Mouse (Mus musculus) midbrain, embryonic 10.5 days (tissue): ENCODE results near the gene Mrps9. TPM values are rescaled to one million over a fixed set of nuclear protein-coding genes. Genes with fewer than 3 reads are reported as not detected.
"Not testable (repeated sequence)": the region's sequence is repeated elsewhere in the genome, so short reads cannot be mapped to it uniquely, and the experiment has no call there.

Experiments
- DNase-seq: peaks from one replicate; pipeline ENCODE4 v3.0.0-alpha.2; 2017; ENCODE audit warnings: low spot score
- H3K27ac ChIP-seq: fragments of 300-500 bp; sonication (generic); replicated peaks from 2 replicates; pipeline ENCODE4 v1.5.1; 2016; ENCODE audit warnings: mild to moderate bottlenecking
- H3K27me3 ChIP-seq: fragments of 300-500 bp; sonication (generic); 2 replicates; pipeline ENCODE4 v1.6.1; 2016; ENCODE audit warnings: low read depth, mild to moderate bottlenecking; ENCODE audit not compliant: poor library complexity, severe bottlenecking
- H3K36me3 ChIP-seq: fragments of 300-500 bp; sonication (generic); 2 replicates; pipeline ENCODE4 v1.6.1; 2016; ENCODE audit warnings: mild to moderate bottlenecking, moderate library complexity
- H3K4me1 ChIP-seq: fragments of 300-500 bp; sonication (generic); 2 replicates; pipeline ENCODE4 v1.6.1; 2016
- H3K4me3 ChIP-seq: fragments of 300-500 bp; sonication (generic); 2 replicates; pipeline ENCODE4 v1.5.1; 2016; ENCODE audit warnings: mild to moderate bottlenecking, moderate library complexity
- H3K9me3 ChIP-seq: fragments of 300-500 bp; sonication (generic); replicated peaks from 2 replicates; pipeline ENCODE4 v1.6.1; 2016; ENCODE audit warnings: mild to moderate bottlenecking
- WGBS: fragments of 180-500 bp; shearing (Covaris S2); methylation state at CpG from one replicate; pipeline ENCODE4 v1.1.7; 2016; 5-methylcytosine and 5-hydroxymethylcytosine counted together
- polyA plus RNA-seq: library from polyadenylated mRNA; unstranded; fragments of >200 nt; fragmentation: Nextera tagmentation; extraction: Ambion mirVana; gene quantifications from 2 replicates; pipeline ENCODE4 v1.2.1, GENCODE M21; 2016

The Mrps9 gene
- polyA plus RNA-seq, 1 experiment from 2014 or later, result 58.7 TPM

DNA sequence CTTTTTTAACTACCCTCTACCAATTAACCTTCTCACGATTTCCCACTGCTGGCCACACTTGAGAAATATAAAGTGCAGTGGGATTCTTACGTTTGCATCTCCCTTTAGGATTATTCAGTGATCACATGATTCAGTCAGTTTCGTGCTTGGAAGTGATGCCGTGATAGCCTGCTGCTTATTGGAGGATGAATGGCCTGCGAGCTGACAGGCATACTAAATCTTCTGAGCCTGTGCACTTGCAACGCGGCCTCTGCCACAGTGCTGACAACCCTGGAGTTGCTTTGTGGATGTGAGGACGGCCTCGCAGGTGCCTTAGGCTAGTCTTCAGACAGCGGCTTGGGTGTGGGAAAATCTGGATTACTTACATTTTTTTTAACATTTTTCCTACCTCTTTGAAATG, 26.2 kb downstream of the Mrps9 start:
- Histone ChIP-seq H3K4me1 (peaks cover 21% of the 10 kb centered on the region), H3K9me3 (no peaks in the 10 kb centered on the region), H3K27ac (peak overlapping the region; percentile 65; the same call in 1 of the 2 replicates), H3K4me3 (no peak overlapping the region), H3K27me3 (no peaks in the 10 kb centered on the region), H3K36me3 (no peaks in the 10 kb centered on the region)
- no peak for DNase-seq
- WGBS, result 89% methylated on average over 10 of the region's 10 CpGs

DNA sequence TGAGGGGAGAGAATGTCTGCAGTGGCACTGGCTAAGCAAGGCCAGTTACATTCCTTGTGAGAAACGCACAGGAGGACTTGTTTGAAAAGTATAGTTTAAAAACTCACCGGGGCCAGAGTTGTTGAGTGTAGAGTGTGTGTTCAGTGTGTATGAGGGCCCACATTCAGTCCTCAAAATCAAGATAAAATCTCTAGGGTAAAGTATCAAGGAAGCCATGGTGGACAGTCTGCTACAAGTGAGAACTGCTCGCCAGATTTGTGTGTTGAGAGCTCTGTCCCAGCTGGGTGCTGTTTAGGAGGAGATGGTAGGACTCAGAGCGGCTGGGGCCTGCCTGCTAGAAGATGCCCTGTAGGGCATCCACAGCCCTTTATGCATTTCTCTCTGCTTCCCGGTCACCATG, 27.8 kb downstream of the Mrps9 start:
- 93% methylated on average over 5 of the region's 5 CpGs for WGBS
- Histone ChIP-seq H3K9me3 (no peaks in the 10 kb centered on the region), H3K36me3 (no peaks in the 10 kb centered on the region), H3K27ac (no peak overlapping the region), H3K4me1 (peaks cover 21% of the 10 kb centered on the region), H3K27me3 (no peaks in the 10 kb centered on the region), H3K4me3 (no peak overlapping the region)
- DNase-seq, result no peak

DNA sequence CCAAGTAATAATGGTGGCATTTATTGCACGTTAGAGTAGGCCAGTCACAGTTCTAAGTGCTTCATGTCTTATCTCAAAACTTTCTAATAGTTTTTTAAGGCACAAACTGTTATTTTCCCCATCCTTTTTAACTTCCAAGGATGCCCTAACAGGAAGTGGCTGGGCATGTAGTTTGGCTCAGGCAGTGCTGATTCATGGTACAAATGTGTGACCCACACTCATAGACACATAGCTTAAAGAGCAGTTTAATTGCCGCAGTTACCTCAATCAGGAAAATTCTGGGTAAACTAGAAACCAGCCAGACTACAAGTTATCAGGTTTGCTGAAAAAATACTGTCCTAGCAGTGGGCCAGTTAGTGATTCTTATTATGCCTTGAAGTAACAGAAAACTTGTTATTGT, 31.2 kb downstream of the Mrps9 start:
- DNase-seq, result no peak
- Histone ChIP-seq H3K36me3 (no peaks in the 10 kb centered on the region), H3K27me3 (no peaks in the 10 kb centered on the region), H3K4me3 (no peak overlapping the region), H3K9me3 (no peaks in the 10 kb centered on the region), H3K27ac (no peak overlapping the region), H3K4me1 (peaks cover 7% of the 10 kb centered on the region; the same call in 1 of the 2 replicates)
- WGBS, result 96% methylated on average over 2 of the region's 2 CpGs

DNA sequence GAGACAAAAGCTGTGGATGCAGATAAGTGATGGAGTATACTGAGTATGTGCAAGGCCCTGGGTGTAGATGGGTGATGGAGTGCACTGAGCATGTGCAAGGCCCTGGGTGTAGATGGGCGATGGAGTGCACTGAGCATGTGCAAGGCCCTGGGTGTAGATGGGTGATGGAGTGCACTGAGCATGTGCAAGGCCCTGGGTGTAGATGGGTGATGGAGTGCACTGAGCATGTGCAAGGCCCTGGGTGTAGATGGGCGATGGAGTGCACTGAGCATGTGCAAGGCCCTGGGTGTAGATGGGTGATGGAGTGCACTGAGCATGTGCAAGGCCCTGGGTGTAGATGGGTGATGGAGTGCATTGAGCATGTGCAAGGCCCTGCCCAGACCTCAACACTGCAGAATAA, 32.4 kb downstream of the Mrps9 start:
- DNase-seq, H3K4me1 ChIP-seq, H3K9me3 ChIP-seq, H3K4me3 ChIP-seq, H3K27me3 ChIP-seq, H3K27ac ChIP-seq: not testable (repeated sequence)
- H3K36me3 ChIP-seq, result peaks cover 10% of the 10 kb centered on the region
- WGBS, result 95% methylated on average over 1 of the region's 2 CpGs

DNA sequence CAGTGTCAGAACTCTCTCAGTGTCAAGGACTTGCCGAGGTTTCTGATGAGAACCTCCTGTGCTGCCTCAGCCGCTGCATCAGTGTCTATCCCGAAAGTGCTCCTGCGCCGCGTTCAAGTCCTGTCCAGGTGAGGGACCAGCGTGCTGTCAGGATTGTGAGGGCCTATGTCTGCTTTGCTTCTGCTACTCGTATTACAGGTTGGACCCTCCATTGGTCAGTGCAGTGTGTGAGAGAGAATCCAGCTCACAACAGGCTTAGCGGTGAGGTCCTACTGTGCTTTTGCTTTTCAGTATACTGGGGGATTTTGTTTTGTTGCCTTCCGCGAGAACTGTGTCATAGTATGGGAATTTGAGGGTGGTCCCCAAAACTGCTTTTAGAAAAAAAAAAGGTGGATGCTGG, 36.8 kb downstream of the Mrps9 start:
- WGBS, result 85% methylated on average over 11 of the region's 11 CpGs
- Histone ChIP-seq H3K36me3 (peaks cover 16% of the 10 kb centered on the region), H3K4me1 (peaks cover 24% of the 10 kb centered on the region), H3K4me3 (no peak overlapping the region), H3K27me3 (no peaks in the 10 kb centered on the region), H3K9me3 (no peaks in the 10 kb centered on the region), H3K27ac (no peak overlapping the region)
- no peak for DNase-seq

DNA sequence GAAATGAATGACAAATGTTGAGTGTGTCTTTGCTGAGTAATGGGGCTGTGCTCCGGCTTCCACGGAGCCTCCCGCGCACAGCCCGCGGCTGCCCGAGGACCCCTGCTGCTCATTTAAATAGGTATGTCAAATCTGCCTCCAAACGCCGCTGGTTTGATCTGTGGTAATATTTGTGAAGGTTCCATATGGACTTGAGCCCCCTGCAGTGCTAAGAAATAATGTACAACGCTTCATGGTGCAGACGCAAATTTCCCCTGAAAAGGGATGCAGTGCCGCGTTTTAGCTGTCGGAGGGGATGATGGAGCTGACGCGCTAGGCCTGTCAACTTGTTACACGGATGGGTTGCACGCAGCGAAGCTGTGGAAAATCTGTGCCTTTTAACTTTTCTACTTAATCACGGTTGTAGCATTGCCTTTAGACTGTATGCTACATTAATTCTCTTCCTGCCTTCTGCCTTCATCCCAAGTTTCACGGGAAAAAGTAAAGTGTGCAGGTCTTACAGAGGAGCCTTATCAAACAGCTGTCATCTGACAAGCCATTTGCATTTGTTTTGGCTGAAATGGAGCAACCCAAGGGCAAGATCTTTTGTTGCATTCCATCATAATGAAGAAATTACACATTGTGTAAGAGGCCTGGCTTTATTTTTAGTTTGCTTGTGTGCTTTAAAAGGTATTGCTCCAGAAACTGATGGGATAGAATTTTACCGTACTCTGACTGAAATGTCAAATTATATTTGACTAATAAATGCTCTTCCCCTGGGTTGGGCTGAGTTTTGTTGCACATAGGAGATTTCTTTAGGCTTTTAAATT, 37.7 kb downstream of the Mrps9 start:
- Histone ChIP-seq H3K27ac (peak overlapping the region; percentile 77; the same call in 1 of the 2 replicates), H3K9me3 (no peaks in the 10 kb centered on the region), H3K4me3 (no peak overlapping the region), H3K27me3 (no peaks in the 10 kb centered on the region), H3K36me3 (peaks cover 16% of the 10 kb centered on the region), H3K4me1 (peaks cover 24% of the 10 kb centered on the region)
- 56% methylated on average over 22 of the region's 22 CpGs for WGBS
- no peak for DNase-seq

DNA sequence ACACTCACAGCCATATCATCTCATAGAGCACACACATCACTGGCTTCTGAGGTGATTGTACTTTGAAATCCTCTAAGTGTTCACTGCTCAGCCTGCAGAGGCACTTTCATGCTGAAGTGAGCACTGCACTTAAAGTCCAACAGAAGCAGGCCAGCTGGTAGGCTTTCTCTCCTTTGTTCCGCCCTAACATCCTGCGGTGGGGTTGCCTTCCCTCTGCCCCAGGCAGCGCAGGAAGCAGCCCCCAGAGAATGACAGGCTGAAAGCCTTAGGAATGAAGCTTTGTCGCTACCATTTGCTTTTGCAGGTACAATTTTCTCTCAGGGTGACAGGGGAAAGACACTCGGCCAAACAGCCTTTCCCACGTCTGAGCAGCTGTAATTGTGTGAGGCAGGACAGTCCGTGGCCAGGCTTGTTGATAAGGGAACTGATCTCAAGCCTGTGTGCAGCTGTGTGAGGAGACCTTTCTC, 38.4 kb downstream of the Mrps9 start:
- WGBS, result 39% methylated on average over 7 of the region's 7 CpGs
- H3K27ac ChIP-seq, result peak overlapping the region; percentile 77
- peak; percentile 38 for DNase-seq
- H3K4me3 ChIP-seq, result no peak overlapping the region
- no peaks in the 10 kb centered on the region for H3K9me3 ChIP-seq
- H3K27me3 ChIP-seq, result no peaks in the 10 kb centered on the region
- peaks cover 16% of the 10 kb centered on the region for H3K36me3 ChIP-seq
- peaks cover 24% of the 10 kb centered on the region for H3K4me1 ChIP-seq

DNA sequence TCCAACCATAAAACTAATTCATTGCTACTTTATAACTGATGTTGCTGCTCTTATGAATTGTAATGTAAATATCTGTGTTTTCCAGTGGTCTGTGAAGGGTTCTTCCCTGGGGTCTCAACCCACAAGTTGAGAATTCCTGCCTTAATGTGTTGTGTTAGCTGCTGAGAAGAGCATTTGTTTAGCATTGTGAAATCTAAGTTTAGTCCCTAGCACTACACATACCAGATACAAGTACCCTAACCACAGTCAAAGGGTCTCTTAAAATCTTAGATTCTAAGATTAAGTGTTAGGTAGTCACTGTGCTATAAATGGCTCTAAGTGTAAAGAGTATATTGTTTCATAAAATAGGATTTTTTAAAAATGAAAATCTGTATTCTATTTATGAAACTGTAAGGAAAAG, 43.7 kb downstream of the Mrps9 start:
- Histone ChIP-seq H3K27me3 (no peaks in the 10 kb centered on the region), H3K36me3 (peaks cover 36% of the 10 kb centered on the region), H3K27ac (no peak overlapping the region), H3K9me3 (no peaks in the 10 kb centered on the region), H3K4me1 (peaks cover 5% of the 10 kb centered on the region), H3K4me3 (no peak overlapping the region)
- no peak for DNase-seq

DNA sequence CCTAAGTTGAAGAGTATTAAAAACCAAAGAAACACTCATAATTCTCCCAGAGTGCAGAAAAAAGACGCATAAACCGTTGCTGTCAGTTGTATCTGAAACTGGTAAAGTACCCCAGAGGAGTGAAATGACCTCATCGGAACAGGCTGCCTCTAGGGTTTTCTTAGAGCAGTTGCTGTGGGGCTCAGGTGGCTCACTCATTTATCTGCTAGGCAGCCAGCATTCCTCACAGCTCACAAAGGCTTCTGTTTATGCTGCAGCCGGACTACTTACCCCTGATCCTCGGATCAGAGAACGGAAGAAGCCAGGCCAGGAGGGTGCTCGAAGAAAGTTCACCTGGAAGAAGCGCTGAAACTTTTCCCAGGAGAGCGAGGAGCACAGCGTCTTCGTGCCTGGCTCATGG, 54.1 kb downstream of the Mrps9 start:
- H3K36me3 ChIP-seq, result peaks cover 45% of the 10 kb centered on the region
- no peak overlapping the region for H3K27ac ChIP-seq
- peak; percentile 9 for DNase-seq
- H3K27me3 ChIP-seq, result no peaks in the 10 kb centered on the region
- H3K4me1 ChIP-seq, result no peaks in the 10 kb centered on the region
- 92% methylated on average over 11 of the region's 11 CpGs for WGBS
- no peak overlapping the region for H3K4me3 ChIP-seq
- no peaks in the 10 kb centered on the region for H3K9me3 ChIP-seq

DNA sequence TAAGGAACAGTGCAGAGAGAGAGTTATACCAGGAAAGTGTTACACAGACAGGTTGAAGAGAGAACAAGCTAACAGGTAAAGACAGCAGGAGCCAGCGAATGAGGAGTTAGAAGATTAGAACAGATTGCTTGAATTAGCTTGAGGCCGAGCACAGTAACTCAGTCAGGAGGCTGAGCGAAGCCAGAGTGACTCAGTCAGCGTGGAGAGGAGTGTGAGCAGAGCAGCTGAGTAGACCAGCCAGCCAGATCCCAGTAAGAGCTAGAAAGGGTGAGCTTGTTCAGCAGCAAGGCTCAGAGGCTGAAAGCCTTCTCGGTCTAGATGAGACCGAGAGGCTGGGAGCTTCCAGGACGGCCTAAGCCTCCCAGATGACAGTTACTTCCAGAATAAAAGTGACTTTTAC, 55.7 kb downstream of the Mrps9 start:
- no peak overlapping the region for H3K27ac ChIP-seq
- H3K27me3 ChIP-seq, result no peaks in the 10 kb centered on the region
- no peak overlapping the region for H3K4me3 ChIP-seq
- H3K4me1 ChIP-seq, result no peaks in the 10 kb centered on the region
- no peak for DNase-seq
- H3K36me3 ChIP-seq, result peaks cover 30% of the 10 kb centered on the region
- 74% methylated on average over 7 of the region's 7 CpGs for WGBS
- H3K9me3 ChIP-seq, result no peaks in the 10 kb centered on the region

DNA sequence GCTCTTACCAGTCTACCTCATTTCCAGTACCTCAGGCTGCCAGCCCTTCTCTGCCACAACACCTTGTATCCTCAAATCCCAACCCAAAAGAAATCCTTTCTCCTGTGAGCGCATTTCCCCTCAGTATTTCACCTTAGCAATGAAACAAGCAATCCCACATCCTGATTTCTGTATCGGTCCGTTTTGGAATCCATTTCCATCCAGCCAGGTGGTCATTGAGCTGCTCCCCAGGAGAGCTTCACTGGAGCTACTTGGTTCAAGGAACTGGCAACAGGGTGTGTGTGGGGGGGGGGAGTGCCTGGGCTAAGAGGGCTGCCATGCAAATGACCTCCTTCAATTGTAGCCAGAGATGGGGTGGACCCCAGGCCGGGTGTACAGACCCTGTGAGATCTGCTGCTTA, 56.1 kb downstream of the Mrps9 start:
- H3K27me3 ChIP-seq, result no peaks in the 10 kb centered on the region
- 44% methylated on average over 4 of the region's 4 CpGs for WGBS
- no peaks in the 10 kb centered on the region for H3K4me1 ChIP-seq
- no peak for DNase-seq
- no peaks in the 10 kb centered on the region for H3K9me3 ChIP-seq
- H3K36me3 ChIP-seq, result peaks cover 27% of the 10 kb centered on the region
- no peak overlapping the region for H3K4me3 ChIP-seq
- H3K27ac ChIP-seq, result no peak overlapping the region

DNA sequence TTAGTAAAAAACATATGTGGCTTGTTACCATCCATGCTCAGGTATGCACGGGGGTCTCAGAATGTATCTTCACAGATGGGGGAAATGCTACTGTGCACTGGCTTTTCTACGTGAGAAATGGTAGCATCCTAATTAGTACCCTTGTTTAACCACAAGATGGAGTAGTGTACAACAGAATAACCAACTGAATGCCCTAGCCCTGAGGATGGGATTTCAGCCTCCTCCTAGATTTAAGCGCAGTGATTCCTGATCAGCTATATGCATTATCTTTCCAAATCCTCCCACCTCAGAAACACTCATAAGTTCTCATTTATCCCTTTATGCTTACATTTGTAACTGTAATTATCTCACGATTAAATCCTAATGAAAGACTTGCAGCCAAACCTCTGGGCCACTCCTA, 64.0 kb downstream of the Mrps9 start:
- Histone ChIP-seq H3K4me3 (no peak overlapping the region), H3K36me3 (no peaks in the 10 kb centered on the region), H3K27me3 (0 out of 2 replicates have a peak, but pooled peaks cover 9% of the 10 kb centered on the region), H3K4me1 (0 out of 2 replicates have a peak, but pooled peaks cover 6% of the 10 kb centered on the region), H3K27ac (no peak overlapping the region), H3K9me3 (no peaks in the 10 kb centered on the region)
- 19% methylated on average over 4 of the region's 4 CpGs for WGBS
- DNase-seq, result no peak

DNA sequence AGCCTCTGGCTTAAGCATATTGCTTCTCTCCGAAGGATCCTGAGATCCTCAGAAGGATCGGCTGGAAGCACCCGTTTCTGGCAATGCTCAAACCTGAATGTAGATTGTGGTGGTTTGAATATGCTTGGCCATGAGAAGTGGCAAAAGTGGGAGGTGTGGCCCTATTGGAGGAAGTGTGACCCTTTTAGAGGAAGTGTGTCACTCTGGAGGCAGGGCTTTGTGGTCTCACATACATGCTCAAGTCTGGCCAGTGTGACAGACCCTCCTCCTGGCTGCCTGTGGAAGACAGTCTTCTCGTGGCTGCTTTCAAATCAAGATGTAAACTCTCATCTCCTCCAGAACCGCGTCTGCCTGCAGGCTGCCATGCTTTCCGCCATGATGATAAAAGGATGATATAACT, 65.7 kb downstream of the Mrps9 start:
- Histone ChIP-seq H3K4me1 (0 out of 2 replicates have a peak, but pooled peaks cover 6% of the 10 kb centered on the region), H3K27ac (no peak overlapping the region), H3K4me3 (no peak overlapping the region), H3K27me3 (0 out of 2 replicates have a peak, but pooled peaks cover 9% of the 10 kb centered on the region), H3K9me3 (no peaks in the 10 kb centered on the region), H3K36me3 (no peaks in the 10 kb centered on the region)
- no peak for DNase-seq
- WGBS, result 81% methylated on average over 7 of the region's 7 CpGs
